Mouse (Mus musculus) brain, embryonic 14.5 days (tissue): Measurements from ENCODE around the gene Tgfbr2.

ENCODE experiments used
- CTCF ChIP-seq: fragments of 200-500 bp; IDR thresholded peaks from 2 replicates; pipeline ENCODE4 v1.5.1; 2012; ENCODE audit warnings: inconsistent platforms, mild to moderate bottlenecking, moderate library complexity, borderline replicate concordance; ENCODE audit not compliant: insufficient read depth, insufficient read length; ENCODE audit errors: extremely low read depth
- POLR2A ChIP-seq: fragments of 200-500 bp; IDR thresholded peaks from 2 replicates; pipeline ENCODE4 v1.6.1; 2012; ENCODE audit warnings: mild to moderate bottlenecking, inconsistent platforms, borderline replicate concordance; ENCODE audit not compliant: poor library complexity, insufficient read depth, insufficient read length, severe bottlenecking; ENCODE audit errors: extremely low read depth

- TF ChIP-seq POLR2A, result no peak
- TF ChIP-seq CTCF, result no peak
Measured at GRCm38 (mm10) chr9:116126494-116126893, 48.7 kb downstream of the Tgfbr2 start.
